Mouse (Mus musculus) urinary bladder, postnatal 25 days (tissue): ENCODE data around the gene 1700069L16Rik.

Source experiments
- DNase-seq: peaks from one replicate; pipeline ENCODE4 v3.0.0; 2022; ENCODE audit warnings: low spot score

Gene 1700069L16Rik

DNA sequence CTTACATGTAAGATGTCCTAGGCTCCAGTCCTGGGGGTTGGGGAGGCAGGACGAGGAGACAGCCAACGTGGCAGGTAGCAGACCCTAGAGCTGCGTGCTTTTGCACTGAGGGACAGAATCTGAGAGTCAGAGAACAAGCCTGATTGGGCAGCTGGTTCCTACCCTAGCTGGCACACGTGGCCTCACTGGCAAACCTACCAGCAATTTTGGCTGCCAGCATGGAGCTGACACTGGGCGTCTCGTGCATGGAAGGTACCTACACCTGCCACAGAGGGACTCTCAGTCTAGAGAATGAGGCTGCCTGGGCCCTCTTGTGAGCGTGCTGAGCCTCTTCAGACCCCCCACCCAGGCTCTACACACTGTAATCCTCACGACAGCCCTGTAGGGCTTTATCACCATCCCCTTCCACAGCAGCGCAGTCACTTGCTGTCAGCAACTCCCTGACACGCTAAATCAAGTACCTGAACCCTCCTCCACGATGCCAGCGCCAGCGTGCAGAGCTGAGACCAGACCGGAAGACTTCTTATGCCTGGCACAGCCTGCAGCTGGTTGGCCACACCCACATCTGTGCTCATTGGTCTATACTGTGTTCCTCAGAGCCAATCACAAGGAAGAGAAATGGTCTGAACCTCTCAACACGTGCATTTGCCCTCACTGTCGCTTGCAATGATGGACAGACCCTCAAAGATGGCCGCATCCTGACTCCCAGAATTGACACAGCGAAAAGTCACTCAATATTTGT, 81.3 kb downstream of the 1700069L16Rik start:
- no peak for DNase-seq
